In genomic region chr4:117829260-117830123, GRCm38 (mm10) we compare ENCODE assay signal across 7 mouse cellular contexts. TPM values are rescaled to one million over a fixed set of nuclear protein-coding genes. Genes with fewer than 3 reads are reported as not detected.
DNase-seq lines count a peak whose midpoint lies in the region; ATAC-seq and TF ChIP-seq lines count a peak whose summit lies in the region.

No protein-coding gene starts in this region.

- peak; percentile 82 for DNase-seq in adipocyte (ENCODE audit: low spot score)
- peak; percentile 74 to 84 for DNase-seq in cerebellum, adult 2 months
- DNase-seq in forebrain, postnatal 0 days, result peak; percentile 73
- DNase-seq in hindbrain, embryonic 10.5 days (ENCODE audit: low spot score), result peak; percentile 64
- peak; percentile 61 to 64 for DNase-seq in left cerebral cortex, postnatal 14 days (ENCODE audit: low spot score in 2 of 2)
- DNase-seq in right cerebral cortex, postnatal 4 days, result peak; percentile 55

- peak; percentile 97 for TF ChIP-seq CTCF in cerebellum, adult 2 months (IDR thresholded peaks at IDR 0.05; ENCODE audit: borderline replicate concordance, insufficient read depth, low read depth, low read length)
- TF ChIP-seq CTCF in forebrain, postnatal 0 days (IDR thresholded peaks at IDR 0.05; ENCODE audit: low read depth), result peak; percentile 85

- no peak overlapping the region for H3K4me3 ChIP-seq in cerebellum, adult 2 months (replicated peaks; ENCODE audit: insufficient read depth, low read depth, low read length)
- H3K4me3 ChIP-seq in forebrain, postnatal 0 days (ENCODE audit: low read depth, low read length), result no peak overlapping the region
- H3K4me3 ChIP-seq in hindbrain, embryonic 10.5 days, result peak overlapping the region; percentile 26; the same call in 1 of the 2 replicates

- no peak for TF ChIP-seq POLR2A in cerebellum, adult 2 months (IDR thresholded peaks at IDR 0.05; ENCODE audit: borderline replicate concordance, insufficient read depth, low read length)

- no peak overlapping the region for H3K9ac ChIP-seq in forebrain, postnatal 0 days

- no peaks in the 10 kb centered on the region for H3K9me3 ChIP-seq in forebrain, postnatal 0 days (ENCODE audit: low read length)
- H3K9me3 ChIP-seq in hindbrain, embryonic 10.5 days, result no peaks in the 10 kb centered on the region

- intact Hi-C loops in left cerebral cortex, postnatal 14 days (cut with DNase I), result loop anchor here (5.0 to 10.0 kb wide), 3 partner anchors 38 to 255 kb away; partner anchors contain the start of gene Artn

- peak; percentile 65 for ATAC-seq in forebrain, postnatal 0 days
- ATAC-seq in megakaryocyte progenitor cell, adult 5-6 weeks (replicated peaks; ENCODE audit: poor library complexity), result peak; percentile 30

- 8% methylated on average over 12 of the region's 12 CpGs for WGBS in cerebellum, adult 2 months
- WGBS in forebrain, postnatal 0 days, result 7% methylated on average over 12 of the region's 12 CpGs
- 10% methylated on average over 12 of the region's 12 CpGs for WGBS in hindbrain, embryonic 10.5 days

- no peaks in the 10 kb centered on the region for H3K27me3 ChIP-seq in cerebellum, adult 2 months (ENCODE audit: control insufficient read depth, insufficient read depth, low read length)
- H3K27me3 ChIP-seq in forebrain, postnatal 0 days (ENCODE audit: insufficient read depth, low read length), result no peaks in the 10 kb centered on the region
- peaks cover 37% of the 10 kb centered on the region for H3K27me3 ChIP-seq in hindbrain, embryonic 10.5 days (ENCODE audit: insufficient read depth, poor library complexity, severe bottlenecking)

- H3K4me2 ChIP-seq in forebrain, postnatal 0 days (ENCODE audit: low read depth), result no peak overlapping the region

- H3K36me3 ChIP-seq in forebrain, postnatal 0 days (ENCODE audit: insufficient read depth), result no peaks in the 10 kb centered on the region
- H3K36me3 ChIP-seq in hindbrain, embryonic 10.5 days, result no peaks in the 10 kb centered on the region

- H3K27ac ChIP-seq in cerebellum, adult 2 months (ENCODE audit: insufficient read depth, low read length), result no peak overlapping the region
- no peak overlapping the region for H3K27ac ChIP-seq in forebrain, postnatal 0 days (ENCODE audit: low read depth, low read length)
- peak overlapping the region; percentile 42; the same call in 1 of the 2 replicates for H3K27ac ChIP-seq in hindbrain, embryonic 10.5 days

- H3K4me1 ChIP-seq in cerebellum, adult 2 months (ENCODE audit: control insufficient read depth, insufficient read depth, low read length), result no peaks in the 10 kb centered on the region
- no peaks in the 10 kb centered on the region for H3K4me1 ChIP-seq in forebrain, postnatal 0 days (ENCODE audit: insufficient read depth)
- peaks cover 11% of the 10 kb centered on the region for H3K4me1 ChIP-seq in hindbrain, embryonic 10.5 days (replicated peaks)

RNA-seq across cellular contexts. Expression of gene Slc6a9, which starts 4.8 kb away (rescaled TPM):
- polyA plus RNA-seq in cerebellum, adult 2 months (2012; rRNA removed), result 178 and 197 TPM in 2 replicates
- total RNA-seq in forebrain, postnatal 0 days (2014; rRNA removed), result 30.6 and 35.0 TPM in 2 replicates
- 18.7 and 33.7 TPM in 2 replicates for polyA plus RNA-seq in forebrain, postnatal 0 days (2015; fragmentation: Nextera tagmentation; extraction: Ambion mirVana)
- 7.2 and 7.3 TPM in 2 replicates for polyA plus RNA-seq in hindbrain, embryonic 10.5 days (2016; fragmentation: Nextera tagmentation; extraction: Ambion mirVana)
- total RNA-seq in left cerebral cortex, postnatal 14 days (2021), result 10 to 100 TPM; 32.4 to 33.5 TPM
- 0.05 TPM in 1 of 2 replicates, not detected in the other for total RNA-seq in megakaryocyte progenitor cell, adult 5-6 weeks (2015)
- 0.21 and 2.6 TPM in 2 replicates for total RNA-seq in megakaryocyte progenitor cell, adult 5-6 weeks (2017)

RNA-seq across cellular contexts. Expression of gene Ccdc24, which starts 42.9 kb away (rescaled TPM):
- 1.8 and 3.4 TPM in 2 replicates for polyA plus RNA-seq in cerebellum, adult 2 months (2012; rRNA removed)
- total RNA-seq in forebrain, postnatal 0 days (2014; rRNA removed), result 3.4 and 7.7 TPM in 2 replicates
- 0.94 and 1.5 TPM in 2 replicates for polyA plus RNA-seq in forebrain, postnatal 0 days (2015; fragmentation: Nextera tagmentation; extraction: Ambion mirVana)
- 2.0 and 2.4 TPM in 2 replicates for polyA plus RNA-seq in hindbrain, embryonic 10.5 days (2016; fragmentation: Nextera tagmentation; extraction: Ambion mirVana)
- total RNA-seq in left cerebral cortex, postnatal 14 days (2021), result 1 to 10 TPM; 2.1 to 2.8 TPM
- not detected in 2 replicates for total RNA-seq in megakaryocyte progenitor cell, adult 5-6 weeks (2015)
- total RNA-seq in megakaryocyte progenitor cell, adult 5-6 weeks (2017), result not detected in 2 replicates

RNA-seq across cellular contexts. Expression of gene B4galt2, which starts 53.8 kb away (rescaled TPM):
- polyA plus RNA-seq in cerebellum, adult 2 months (2012; rRNA removed), result 41.0 and 42.0 TPM in 2 replicates
- total RNA-seq in forebrain, postnatal 0 days (2014; rRNA removed), result 179 and 192 TPM in 2 replicates
- polyA plus RNA-seq in forebrain, postnatal 0 days (2015; fragmentation: Nextera tagmentation; extraction: Ambion mirVana), result 89.0 and 90.6 TPM in 2 replicates
- polyA plus RNA-seq in hindbrain, embryonic 10.5 days (2016; fragmentation: Nextera tagmentation; extraction: Ambion mirVana), result 22.7 and 31.7 TPM in 2 replicates
- 100 to 1,000 TPM; 136 to 144 TPM for total RNA-seq in left cerebral cortex, postnatal 14 days (2021)
- 0.54 TPM in 2 replicates for total RNA-seq in megakaryocyte progenitor cell, adult 5-6 weeks (2015)
- not detected in 2 replicates for total RNA-seq in megakaryocyte progenitor cell, adult 5-6 weeks (2017)

RNA-seq across cellular contexts. Expression of gene Atp6v0b, which starts 57.6 kb away (rescaled TPM):
- 669 and 676 TPM in 2 replicates for polyA plus RNA-seq in cerebellum, adult 2 months (2012; rRNA removed)
- 557 and 600 TPM in 2 replicates for total RNA-seq in forebrain, postnatal 0 days (2014; rRNA removed)
- 599 and 626 TPM in 2 replicates for polyA plus RNA-seq in forebrain, postnatal 0 days (2015; fragmentation: Nextera tagmentation; extraction: Ambion mirVana)
- polyA plus RNA-seq in hindbrain, embryonic 10.5 days (2016; fragmentation: Nextera tagmentation; extraction: Ambion mirVana), result 208 and 263 TPM in 2 replicates
- total RNA-seq in left cerebral cortex, postnatal 14 days (2021), result 100 to 1,000 TPM; 486 to 488 TPM
- total RNA-seq in megakaryocyte progenitor cell, adult 5-6 weeks (2015), result 308 and 311 TPM in 2 replicates
- total RNA-seq in megakaryocyte progenitor cell, adult 5-6 weeks (2017), result 105 and 150 TPM in 2 replicates

Comparison
In these comparisons a context has a peak if more than half of its experiments do, and no peak if none do; other contexts are left out.
1. RNA of gene B4galt2, which starts 53.8 kb away (total RNA-seq): 179 to 192 TPM in forebrain, postnatal 0 days and 136 to 144 TPM in left cerebral cortex, postnatal 14 days; 0.54 TPM in megakaryocyte progenitor cell, adult 5-6 weeks; every median in the first group is over 10 times any median in the second.
2. Peak in every context shown above with its lines, with median percentiles within 50 percentile points of each other: DNase-seq.